Mouse (Mus musculus): ENCODE results near the gene Dock4. TPM values are rescaled to one million over a fixed set of nuclear protein-coding genes. Genes with fewer than 3 reads are reported as not detected.

Gene Dock4
- polyA plus RNA-seq, 1 experiment from 2014 or later, result 40.2 TPM

DNA sequence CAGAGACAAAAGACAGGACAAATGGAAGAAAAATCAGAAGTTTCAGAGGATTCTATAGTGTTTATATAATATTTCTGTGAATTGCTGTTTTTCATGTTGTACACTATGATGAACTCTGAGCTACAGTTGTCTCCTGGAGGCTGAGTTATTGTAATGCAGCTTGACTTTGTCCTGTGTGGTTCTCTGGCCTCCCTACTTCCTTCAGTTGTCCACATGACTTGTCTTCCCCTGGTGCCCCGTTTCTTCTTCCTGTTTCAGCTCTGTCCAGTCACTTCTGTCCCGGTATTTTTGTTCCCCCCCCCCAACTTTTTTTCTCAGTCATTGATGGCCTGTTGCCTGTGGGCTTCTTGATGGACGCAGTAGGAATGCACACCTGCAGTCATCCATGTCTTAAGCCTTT, 112.8 kb downstream of the Dock4 start:
- Histone ChIP-seq H3K4me3 (no peak overlapping the region), H3K9me3 (no peaks in the 10 kb centered on the region), H3K27ac (no peak overlapping the region), H3K4me1 (no peaks in the 10 kb centered on the region), H3K4me2 (replicated peaks) (no peak overlapping the region), H3K27me3 (replicated peaks) (no peaks in the 10 kb centered on the region), H3K9ac (no peak overlapping the region), H3K36me3 (no peaks in the 10 kb centered on the region)
- 79% methylated on average over 3 of the region's 3 CpGs for WGBS
- no peak for ATAC-seq (ENCODE audit: low FRiP score, low read depth)

GRCm38 (mm10) chr12:40559103-40559502, 113.4 kb downstream of the Dock4 start:
- Histone ChIP-seq H3K4me2 (replicated peaks) (no peak overlapping the region), H3K9ac (no peak overlapping the region), H3K4me1 (0 out of 2 replicates have a peak, but pooled peaks cover under 1% of the 10 kb centered on the region), H3K27ac (no peak overlapping the region), H3K36me3 (no peaks in the 10 kb centered on the region), H3K27me3 (replicated peaks) (no peaks in the 10 kb centered on the region), H3K9me3 (no peaks in the 10 kb centered on the region), H3K4me3 (no peak overlapping the region)
- 84% methylated on average over 11 of the region's 11 CpGs for WGBS
- no peak for ATAC-seq (ENCODE audit: low FRiP score, low read depth)

DNA sequence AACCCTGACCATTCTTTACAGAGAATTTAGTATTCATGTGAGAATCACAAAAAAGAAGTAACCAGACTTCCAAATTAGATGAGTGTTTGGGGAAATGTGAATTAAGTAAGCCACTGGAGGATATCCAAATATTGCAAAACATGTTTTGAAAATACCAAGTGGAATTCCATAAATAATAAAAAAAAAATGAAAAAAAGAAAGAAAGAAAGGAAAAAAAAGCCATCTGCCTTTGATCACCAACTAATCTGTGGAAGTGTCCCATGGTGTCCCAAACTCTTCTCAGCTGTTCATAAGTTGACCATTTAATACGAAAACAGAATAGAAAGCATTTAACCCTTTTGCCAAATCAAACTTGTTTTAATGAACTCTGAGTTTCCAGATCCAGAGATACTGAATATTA, 118.0 kb downstream of the Dock4 start:
- WGBS, result 76% methylated on average over 1 of the region's 1 CpGs
- H3K4me1 ChIP-seq, result 0 out of 2 replicates have a peak, but pooled peaks cover 7% of the 10 kb centered on the region
- no peaks in the 10 kb centered on the region for H3K36me3 ChIP-seq
- no peak overlapping the region for H3K4me3 ChIP-seq
- no peak overlapping the region for H3K4me2 ChIP-seq (replicated peaks)
- H3K27ac ChIP-seq, result no peak overlapping the region
- no peaks in the 10 kb centered on the region for H3K9me3 ChIP-seq
- no peak overlapping the region for H3K9ac ChIP-seq
- no peaks in the 10 kb centered on the region for H3K27me3 ChIP-seq (replicated peaks)
- no peak for ATAC-seq (ENCODE audit: low FRiP score, low read depth)

- Histone ChIP-seq H3K36me3 (no peaks in the 10 kb centered on the region), H3K27me3 (replicated peaks) (no peaks in the 10 kb centered on the region), H3K4me2 (replicated peaks) (no peak overlapping the region), H3K9ac (no peak overlapping the region), H3K4me3 (no peak overlapping the region), H3K4me1 (0 out of 2 replicates have a peak, but pooled peaks cover 7% of the 10 kb centered on the region), H3K9me3 (no peaks in the 10 kb centered on the region), H3K27ac (no peak overlapping the region)
- WGBS, result 50% methylated on average over 2 of the region's 2 CpGs
- no peak for ATAC-seq (ENCODE audit: low FRiP score, low read depth)
Measured at GRCm38 (mm10) chr12:40564261-40564660, 118.5 kb downstream of the Dock4 start.

DNA sequence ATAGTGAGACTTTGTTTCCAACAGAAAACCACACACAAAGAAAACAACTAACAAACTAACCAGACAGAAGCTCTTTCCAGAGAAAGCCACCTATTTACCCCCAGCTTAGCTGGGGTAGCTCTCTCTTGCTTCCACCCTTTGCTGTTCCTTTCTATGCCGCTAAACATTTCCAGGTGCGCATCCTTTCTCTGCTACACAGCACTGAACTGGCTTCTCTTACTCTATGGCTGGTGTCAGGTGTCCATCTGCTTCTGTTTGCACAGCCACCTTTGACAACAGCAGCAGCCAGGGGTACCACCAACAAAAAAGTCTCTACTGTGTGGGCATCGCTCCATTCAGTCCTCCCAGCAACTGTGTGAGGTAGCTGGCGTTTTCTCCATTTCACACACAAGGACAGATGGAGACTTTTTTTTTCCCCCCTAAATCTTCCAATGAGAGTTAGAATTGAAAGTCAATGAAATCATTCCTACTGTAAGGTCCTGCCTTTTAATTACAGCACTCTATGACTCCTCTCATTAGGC, 122.7 kb downstream of the Dock4 start:
- Histone ChIP-seq H3K9me3 (no peaks in the 10 kb centered on the region), H3K4me1 (0 out of 2 replicates have a peak, but pooled peaks cover 7% of the 10 kb centered on the region), H3K27me3 (replicated peaks) (no peaks in the 10 kb centered on the region), H3K4me3 (no peak overlapping the region), H3K36me3 (no peaks in the 10 kb centered on the region), H3K27ac (no peak overlapping the region), H3K9ac (no peak overlapping the region), H3K4me2 (replicated peaks) (no peak overlapping the region)
- no peak for ATAC-seq (ENCODE audit: low FRiP score, low read depth)
- 83% methylated on average over 4 of the region's 4 CpGs for WGBS

GRCm38 (mm10) chr12:40568971-40569968, 123.5 kb downstream of the Dock4 start:
- no peak for ATAC-seq (ENCODE audit: low FRiP score, low read depth)
- Histone ChIP-seq H3K9ac (no peak overlapping the region), H3K4me1 (0 out of 2 replicates have a peak, but pooled peaks cover 5% of the 10 kb centered on the region), H3K27me3 (replicated peaks) (no peaks in the 10 kb centered on the region), H3K9me3 (no peaks in the 10 kb centered on the region), H3K4me3 (no peak overlapping the region), H3K36me3 (no peaks in the 10 kb centered on the region), H3K4me2 (replicated peaks) (no peak overlapping the region), H3K27ac (no peak overlapping the region)
- WGBS, result 58% methylated on average over 9 of the region's 9 CpGs

- Histone ChIP-seq H3K9ac (no peak overlapping the region), H3K9me3 (no peaks in the 10 kb centered on the region), H3K4me2 (replicated peaks) (no peak overlapping the region), H3K27ac (no peak overlapping the region), H3K27me3 (replicated peaks) (no peaks in the 10 kb centered on the region), H3K4me1 (0 out of 2 replicates have a peak, but pooled peaks cover 3% of the 10 kb centered on the region), H3K36me3 (no peaks in the 10 kb centered on the region), H3K4me3 (no peak overlapping the region)
- no peak for ATAC-seq (ENCODE audit: low FRiP score, low read depth)
- WGBS, result 68% methylated on average over 1 of the region's 1 CpGs
Measured at GRCm38 (mm10) chr12:40570250-40570649, 124.5 kb downstream of the Dock4 start.

GRCm38 (mm10) chr12:40574051-40574450, 128.3 kb downstream of the Dock4 start:
- H3K27ac ChIP-seq, result no peak overlapping the region
- H3K27me3 ChIP-seq (replicated peaks), result no peaks in the 10 kb centered on the region
- no peaks in the 10 kb centered on the region for H3K4me1 ChIP-seq
- H3K4me3 ChIP-seq, result no peak overlapping the region
- H3K9me3 ChIP-seq, result no peaks in the 10 kb centered on the region
- H3K4me2 ChIP-seq (replicated peaks), result no peak overlapping the region
- H3K9ac ChIP-seq, result no peak overlapping the region
- WGBS, result 72% methylated on average over 3 of the region's 3 CpGs
- no peak for ATAC-seq (ENCODE audit: low FRiP score, low read depth)
- no peaks in the 10 kb centered on the region for H3K36me3 ChIP-seq

DNA sequence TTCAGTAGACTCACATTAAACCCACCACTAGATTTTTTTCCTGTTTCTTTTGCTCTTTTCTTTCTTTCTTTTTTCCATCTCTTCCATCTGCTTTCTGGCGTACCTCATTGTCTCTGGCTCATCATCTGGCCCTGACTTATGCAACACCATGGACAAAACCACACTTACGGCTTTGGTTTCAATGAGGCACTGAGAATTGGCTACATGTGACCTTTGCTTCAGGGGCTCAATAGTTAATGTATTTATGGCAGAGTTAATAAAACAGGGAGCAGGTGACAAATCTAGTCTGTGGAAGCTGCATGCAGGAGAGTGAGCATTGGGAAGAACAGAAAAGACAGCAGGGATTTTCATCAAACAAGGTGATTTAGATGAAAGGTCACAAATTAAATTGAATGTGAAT, 131.0 kb downstream of the Dock4 start:
- ATAC-seq (ENCODE audit: low FRiP score, low read depth), result no peak
- Histone ChIP-seq H3K4me1 (peaks cover 16% of the 10 kb centered on the region), H3K9ac (no peak overlapping the region), H3K36me3 (no peaks in the 10 kb centered on the region), H3K27ac (no peak overlapping the region), H3K4me2 (replicated peaks) (no peak overlapping the region), H3K4me3 (no peak overlapping the region), H3K27me3 (replicated peaks) (no peaks in the 10 kb centered on the region), H3K9me3 (no peaks in the 10 kb centered on the region)
- WGBS, result 52% methylated on average over 2 of the region's 2 CpGs

DNA sequence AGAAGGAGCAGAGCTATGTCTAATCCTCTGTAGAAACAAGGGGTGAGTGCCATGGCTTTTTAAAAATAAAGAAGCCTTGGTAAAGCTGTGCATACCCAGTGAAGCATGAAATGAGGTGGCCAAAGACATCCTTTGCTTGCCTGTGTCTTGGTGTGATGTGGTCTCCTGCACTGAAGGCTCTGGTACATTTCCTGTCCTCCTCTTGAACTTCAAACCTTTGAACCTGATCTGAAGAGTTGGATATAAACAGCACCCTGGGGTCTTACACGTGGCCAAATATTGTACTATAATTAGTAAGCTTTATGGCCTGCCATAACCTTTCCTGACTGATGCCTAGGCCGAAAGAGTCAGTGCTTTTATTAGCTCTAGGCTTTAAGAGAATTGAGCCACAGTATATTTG, 134.6 kb downstream of the Dock4 start:
- Histone ChIP-seq H3K9me3 (no peaks in the 10 kb centered on the region), H3K36me3 (no peaks in the 10 kb centered on the region), H3K27ac (no peak overlapping the region), H3K4me3 (no peak overlapping the region), H3K27me3 (replicated peaks) (no peaks in the 10 kb centered on the region), H3K4me2 (replicated peaks) (no peak overlapping the region), H3K9ac (no peak overlapping the region), H3K4me1 (peaks cover 16% of the 10 kb centered on the region)
- 22% methylated on average over 2 of the region's 2 CpGs for WGBS
- ATAC-seq (ENCODE audit: low FRiP score, low read depth), result peak; percentile 10; the same call in 1 of the 2 replicates

- no peak for ATAC-seq (ENCODE audit: low FRiP score, low read depth)
- WGBS, result 61% methylated on average over 3 of the region's 3 CpGs
- Histone ChIP-seq H3K27ac (no peak overlapping the region), H3K4me2 (replicated peaks) (no peak overlapping the region), H3K9me3 (no peaks in the 10 kb centered on the region), H3K36me3 (no peaks in the 10 kb centered on the region), H3K4me1 (peaks cover 16% of the 10 kb centered on the region), H3K4me3 (no peak overlapping the region), H3K9ac (no peak overlapping the region), H3K27me3 (replicated peaks) (no peaks in the 10 kb centered on the region)
Measured at GRCm38 (mm10) chr12:40581037-40581436, 135.3 kb downstream of the Dock4 start.

DNA sequence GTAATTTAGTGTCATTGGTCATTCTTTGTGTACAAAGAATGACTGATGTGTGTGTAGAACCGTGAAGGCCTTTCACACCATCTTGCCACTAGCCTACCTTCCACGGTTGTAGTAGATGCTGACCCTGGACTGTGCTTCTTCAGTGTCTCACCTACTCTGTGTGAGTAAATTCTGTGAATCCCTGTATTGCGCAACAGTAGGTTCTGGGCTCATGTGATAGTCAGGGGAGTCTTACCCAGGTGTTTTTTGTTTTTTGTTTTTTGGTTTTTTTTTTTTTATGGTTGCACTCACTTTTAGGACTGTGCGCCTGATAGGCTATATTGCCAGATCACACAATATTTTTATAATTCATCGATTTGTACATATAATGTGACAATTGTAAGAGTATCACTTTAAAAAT, 136.3 kb downstream of the Dock4 start:
- no peak overlapping the region for H3K27ac ChIP-seq
- no peak overlapping the region for H3K9ac ChIP-seq
- WGBS, result 66% methylated on average over 5 of the region's 5 CpGs
- H3K36me3 ChIP-seq, result no peaks in the 10 kb centered on the region
- H3K27me3 ChIP-seq (replicated peaks), result no peaks in the 10 kb centered on the region
- H3K4me3 ChIP-seq, result no peak overlapping the region
- no peaks in the 10 kb centered on the region for H3K9me3 ChIP-seq
- H3K4me1 ChIP-seq, result peaks cover 16% of the 10 kb centered on the region
- H3K4me2 ChIP-seq (replicated peaks), result no peak overlapping the region
- ATAC-seq (ENCODE audit: low FRiP score, low read depth), result no peak
